Mouse (Mus musculus) liver, embryonic 14.5 days (tissue): ENCODE measurements around the gene Gusb.

ENCODE experiments used
- CTCF ChIP-seq: IDR thresholded peaks from 2 replicates; pipeline ENCODE4 v1.5.1; 2016; ENCODE audit warnings: antibody characterized with exemption, low read depth, control low read depth
- EP300 ChIP-seq: IDR thresholded peaks from 2 replicates; pipeline ENCODE4 v1.6.1; 2016; ENCODE audit warnings: antibody characterized with exemption, low read depth

GRCm38 (mm10) chr5:130027696-130028095 lies 24.8 kb upstream of the Gusb start:
- TF ChIP-seq CTCF (no peak), EP300 (no peak)
